Mouse (Mus musculus): ENCODE data around the gene Etv4. TPM values are rescaled to one million over a fixed set of nuclear protein-coding genes. Genes with fewer than 3 reads are reported as not detected.

The Etv4 gene
- polyA plus RNA-seq, 1 experiment from 2014 or later = 51.2 TPM

DNA sequence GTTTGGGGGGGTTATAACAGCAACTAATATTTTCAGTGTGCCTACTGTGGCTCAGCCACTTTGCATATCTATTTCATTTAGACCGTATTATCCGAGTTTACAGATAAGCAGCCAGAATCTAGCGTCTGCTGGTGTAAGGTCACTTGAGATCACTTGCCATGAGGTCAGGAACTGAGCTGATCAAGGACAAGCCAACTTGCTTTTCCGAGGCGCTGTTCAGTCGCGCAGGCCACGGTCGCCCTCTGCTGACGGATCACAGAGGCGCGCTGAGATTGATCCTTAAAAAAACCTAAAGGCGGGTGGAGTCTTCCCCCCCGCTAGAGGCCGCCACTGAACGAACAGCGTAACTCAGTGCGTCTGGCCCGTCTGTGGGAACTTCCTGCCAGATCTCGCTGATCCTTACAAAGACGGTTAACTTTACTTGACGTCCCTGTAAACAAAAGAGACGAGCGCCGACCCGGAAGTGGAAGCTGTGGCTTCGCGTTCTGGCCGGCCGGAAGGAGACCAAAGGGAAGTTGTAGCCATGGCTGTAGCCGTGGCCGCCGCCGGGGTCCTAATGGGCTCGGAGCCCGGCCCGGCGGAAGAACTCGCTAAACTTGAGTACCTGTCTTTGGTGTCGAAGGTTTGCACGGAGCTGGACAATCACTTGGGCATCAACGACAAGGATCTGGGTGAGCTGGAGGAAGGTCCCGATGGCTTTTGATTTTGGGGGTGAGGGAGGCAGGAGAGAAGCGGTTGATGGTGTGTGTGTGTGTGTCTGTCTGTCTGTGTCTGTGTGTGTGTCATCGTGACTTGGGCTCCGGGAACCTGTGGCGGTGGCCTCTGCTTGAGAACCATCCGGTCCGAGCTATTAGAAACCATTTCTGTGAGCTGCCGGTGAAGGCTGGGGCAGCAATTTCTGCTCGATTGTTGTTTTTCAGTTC, 52.4 kb downstream of the Etv4 start, which contains the start of gene Dhx8:
Dhx8 (plus strand) TSS at position 402 of the 923 bp plus-strand sequence.
- CTCF ChIA-PET = interaction anchor here (0.5 to 8.0 kb wide), 25 partner anchors 10 to 177 kb away, joined by 3 to 87 read pairs (median 5); partner anchors contain the start of gene Arl4d
- no peaks in the 10 kb centered on the region for H3K27me3 ChIP-seq
- POLR2A ChIA-PET = interaction anchor here (0.6 to 4.0 kb wide), 12 partner anchors 10 to 105 kb away, joined by 3 to 41 read pairs (median 4); no protein-coding TSS in a partner anchor
- peak; percentile 84 for ATAC-seq
- in situ Hi-C loops (cut with MboI; ENCODE audit: low pct_unique_long_range_greater_than_20kb) = loop anchor here (5.0 kb wide), 1 partner anchor 70 kb away; no protein-coding TSS in a partner anchor
- DNase-seq (ENCODE audit: low read depth, low spot score) = peak; percentile 92
- TF ChIP-seq CTCF (IDR thresholded peaks at IDR 0.05) = peak; percentile 100

GRCm38 (mm10) chr11:101729308-101729707, 55.9 kb downstream of the Etv4 start:
- in situ Hi-C loops (cut with MboI; ENCODE audit: low pct_unique_long_range_greater_than_20kb) = no loop called here
- ChIA-PET CTCF (interaction anchor here (0.7 to 8.0 kb wide), 3 partner anchors 11 to 69 kb away, joined by 3 to 87 read pairs (median 6); no protein-coding TSS in a partner anchor), POLR2A (no interaction called here)
- DNase-seq (ENCODE audit: low read depth, low spot score) (no peak), ATAC-seq (no peak)
- H3K27me3 ChIP-seq = no peaks in the 10 kb centered on the region
- TF ChIP-seq CTCF (IDR thresholded peaks at IDR 0.05) = no peak

GRCm38 (mm10) chr11:101726765-101727164, 58.4 kb downstream of the Etv4 start:
- DNase-seq (ENCODE audit: low read depth, low spot score) = no peak
- CTCF ChIA-PET = interaction anchor here (8.0 kb wide), 1 partner anchor 67 kb away, joined by 87 read pairs; no protein-coding TSS in a partner anchor
- H3K27me3 ChIP-seq = no peaks in the 10 kb centered on the region
- no peak for ATAC-seq
- POLR2A ChIA-PET = no interaction called here
- no peak for TF ChIP-seq CTCF (IDR thresholded peaks at IDR 0.05)
- in situ Hi-C loops (cut with MboI; ENCODE audit: low pct_unique_long_range_greater_than_20kb) = no loop called here

GRCm38 (mm10) chr11:101725043-101725442, 60.1 kb downstream of the Etv4 start:
- in situ Hi-C loops (cut with MboI; ENCODE audit: low pct_unique_long_range_greater_than_20kb) = no loop called here
- POLR2A ChIA-PET = no interaction called here

GRCm38 (mm10) chr11:101719986-101720520, 65.1 kb downstream of the Etv4 start:
- ATAC-seq = no peak
- POLR2A ChIA-PET = interaction anchor here (0.6 to 1.2 kb wide), 2 partner anchors 12 to 65 kb away, joined by 3 to 5 read pairs; no protein-coding TSS in a partner anchor

More at GRCm38 (mm10) chr11:101725043-101725442, 60.1 kb downstream of the Etv4 start:
- TF ChIP-seq CTCF (IDR thresholded peaks at IDR 0.05) = no peak
- DNase-seq (ENCODE audit: low read depth, low spot score) = no peak
- H3K27me3 ChIP-seq = no peaks in the 10 kb centered on the region
- CTCF ChIA-PET = no interaction called here
- ATAC-seq = no peak

More at GRCm38 (mm10) chr11:101719986-101720520, 65.1 kb downstream of the Etv4 start:
- H3K27me3 ChIP-seq = no peaks in the 10 kb centered on the region
- in situ Hi-C loops (cut with MboI; ENCODE audit: low pct_unique_long_range_greater_than_20kb) = no loop called here
- TF ChIP-seq CTCF (IDR thresholded peaks at IDR 0.05) = no peak
- DNase-seq (ENCODE audit: low read depth, low spot score) = no peak
- CTCF ChIA-PET = interaction anchor here (1.2 to 1.5 kb wide), 2 partner anchors 17 to 52 kb away, joined by 3 read pairs; no protein-coding TSS in a partner anchor

Other genes with a start within 250 kb of the Etv4 start
- gene Brca1, start 233.4 kb downstream of the Etv4 start, polyA plus RNA-seq (2021) = 9.4 TPM
- 120 TPM for gene Nbr1, start 233.2 kb downstream of the Etv4 start, polyA plus RNA-seq (2021)
- gene Tmem106a, start 203.1 kb downstream of the Etv4 start, polyA plus RNA-seq (2021) = 12.5 TPM
- not detected for gene Gm11634, start 186.1 kb downstream of the Etv4 start, polyA plus RNA-seq (2021)
- gene Rdm1, start 158.2 kb downstream of the Etv4 start, polyA plus RNA-seq (2021) = 18.0 TPM
- 9.7 TPM for gene Arl4d, start 119.8 kb downstream of the Etv4 start, polyA plus RNA-seq (2021)
- gene Dhx8, start 52.5 kb downstream of the Etv4 start, polyA plus RNA-seq (2021) = 24.8 TPM
- 0.06 TPM for gene Meox1, start 109.0 kb upstream of the Etv4 start, polyA plus RNA-seq (2021)
- gene Sost, start 181.6 kb upstream of the Etv4 start, polyA plus RNA-seq (2021) = not detected
- not detected for gene Cfap97d1, start 198.9 kb upstream of the Etv4 start, polyA plus RNA-seq (2021)
- gene Dusp3, start 201.6 kb upstream of the Etv4 start, polyA plus RNA-seq (2021) = 95.7 TPM
- 5.2 TPM for gene Mpp3, start 243.1 kb upstream of the Etv4 start, polyA plus RNA-seq (2021)

Data from Patski (cell line).